In genomic region chr2:29965906-29966305, GRCm38 (mm10) we compare ENCODE assay signal across 8 mouse cellular contexts. TPM values are rescaled to one million over a fixed set of nuclear protein-coding genes. Genes with fewer than 3 reads are reported as not detected.
DNase-seq lines count a peak whose midpoint lies in the region; ATAC-seq lines count a peak whose summit lies in the region.

No protein-coding gene starts in this region.

- H3K9me3 ChIP-seq in kidney, embryonic 14.5 days (ENCODE audit: control insufficient read depth, low read length) = no peaks in the 10 kb centered on the region
- H3K9me3 ChIP-seq in liver, embryonic 11.5 days (ENCODE audit: control insufficient read depth, low read length) = no peaks in the 10 kb centered on the region
- H3K9me3 ChIP-seq in neural tube, embryonic 14.5 days (ENCODE audit: control insufficient read depth, low read length) = no peaks in the 10 kb centered on the region

- peak overlapping the region; percentile 89 for H3K27ac ChIP-seq in kidney, embryonic 14.5 days (ENCODE audit: low read depth, low read length)
- peak overlapping the region; percentile 78 for H3K27ac ChIP-seq in liver, embryonic 11.5 days (ENCODE audit: low read depth, low read length)
- H3K27ac ChIP-seq in neural tube, embryonic 14.5 days (ENCODE audit: low read depth, low read length) = peak overlapping the region; percentile 98

- peak overlapping the region; percentile 51 for H3K4me2 ChIP-seq in kidney, embryonic 14.5 days (replicated peaks; ENCODE audit: low read depth, low read length)
- H3K4me2 ChIP-seq in liver, embryonic 11.5 days = peak overlapping the region; percentile 89
- peak overlapping the region; percentile 79 for H3K4me2 ChIP-seq in neural tube, embryonic 14.5 days (ENCODE audit: low read depth, low read length)

- peak; percentile 7; the same call in 1 of the 2 replicates for ATAC-seq in kidney, embryonic 14.5 days (ENCODE audit: low FRiP score, low TSS enrichment)
- ATAC-seq in liver, embryonic 11.5 days (replicated peaks; ENCODE audit: low FRiP score) = no peak
- peak; percentile 52 for ATAC-seq in neural tube, embryonic 14.5 days (ENCODE audit: low read depth)

- peaks cover 12% of the 10 kb centered on the region; the same call in 1 of the 2 replicates for H3K36me3 ChIP-seq in kidney, embryonic 14.5 days (ENCODE audit: control insufficient read depth, insufficient read depth, low read length)
- H3K36me3 ChIP-seq in liver, embryonic 11.5 days (ENCODE audit: control insufficient read depth, insufficient read depth, low read length) = no peaks in the 10 kb centered on the region
- H3K36me3 ChIP-seq in neural tube, embryonic 14.5 days (ENCODE audit: control insufficient read depth, insufficient read depth, low read length) = peaks cover 4% of the 10 kb centered on the region; the same call in 1 of the 2 replicates

- peak overlapping the region; percentile 98 for H3K9ac ChIP-seq in kidney, embryonic 14.5 days (ENCODE audit: low read depth, low read length)
- peak overlapping the region; percentile 78 for H3K9ac ChIP-seq in liver, embryonic 11.5 days (ENCODE audit: low read depth, low read length)
- peak overlapping the region; percentile 100 for H3K9ac ChIP-seq in neural tube, embryonic 14.5 days (replicated peaks; ENCODE audit: low read depth, low read length)

- 0% methylated on average over 18 of the region's 41 CpGs for WGBS in kidney, embryonic 14.5 days
- WGBS in liver, embryonic 11.5 days = under 1% methylated on average over 39 of the region's 41 CpGs
- under 1% methylated on average over 32 of the region's 41 CpGs for WGBS in neural tube, embryonic 14.5 days

- no peaks in the 10 kb centered on the region for H3K27me3 ChIP-seq in kidney, embryonic 14.5 days (ENCODE audit: control insufficient read depth, insufficient read depth, low read length)
- H3K27me3 ChIP-seq in liver, embryonic 11.5 days (replicated peaks; ENCODE audit: control insufficient read depth, insufficient read depth, low read length) = peaks cover 37% of the 10 kb centered on the region
- no peaks in the 10 kb centered on the region for H3K27me3 ChIP-seq in neural tube, embryonic 14.5 days (ENCODE audit: control insufficient read depth, insufficient read depth, low read length)

- DNase-seq in lung, adult 18-20 months = peak; percentile 29 to 31
- no peak for DNase-seq in lung, postnatal 25 days (ENCODE audit: low spot score)
- DNase-seq in cerebellum, postnatal 14 days = peak; percentile 63 to 73
- peak; percentile 28 to 39 for DNase-seq in gastrocnemius, postnatal 4 days (ENCODE audit: low spot score in 2 of 2)
- peak; percentile 37 for DNase-seq in liver, embryonic 11.5 days (ENCODE audit: low spot score)
- DNase-seq in thymus, postnatal 14 days = peak; percentile 82

- H3K4me3 ChIP-seq in kidney, embryonic 14.5 days (ENCODE audit: low read length) = peak overlapping the region; percentile 98
- H3K4me3 ChIP-seq in liver, embryonic 11.5 days (ENCODE audit: low read depth, low read length) = peak overlapping the region; percentile 85
- H3K4me3 ChIP-seq in neural tube, embryonic 14.5 days (ENCODE audit: low read depth, low read length) = peak overlapping the region; percentile 91

- peaks cover 32% of the 10 kb centered on the region for H3K4me1 ChIP-seq in kidney, embryonic 14.5 days (ENCODE audit: control insufficient read depth, insufficient read depth, low read length)
- H3K4me1 ChIP-seq in liver, embryonic 11.5 days (replicated peaks; ENCODE audit: control insufficient read depth, insufficient read depth, low read length) = peaks cover 6% of the 10 kb centered on the region; the same call in 1 of the 2 replicates
- peaks cover 42% of the 10 kb centered on the region for H3K4me1 ChIP-seq in neural tube, embryonic 14.5 days (ENCODE audit: control insufficient read depth, insufficient read depth, low read length)

RNA-seq across cellular contexts. Expression of gene Sptan1, which starts 0.5 kb away (rescaled TPM):
- total RNA-seq in gastrocnemius, postnatal 4 days (2021) = 100 to 1,000 TPM; 217 to 218 TPM
- 121 and 136 TPM in 2 replicates for polyA plus RNA-seq in kidney, embryonic 14.5 days (2014; fragmentation: Nextera tagmentation; extraction: Ambion mirVana)
- polyA plus RNA-seq in liver, embryonic 11.5 days (2014; fragmentation: Nextera tagmentation; extraction: Ambion mirVana) = 40.4 and 50.2 TPM in 2 replicates
- 381 and 422 TPM in 2 replicates for polyA plus RNA-seq in neural tube, embryonic 14.5 days (2014; fragmentation: Nextera tagmentation; extraction: Ambion mirVana)

RNA-seq across cellular contexts. Expression of gene Gle1, which starts 30.7 kb away (rescaled TPM):
- total RNA-seq in gastrocnemius, postnatal 4 days (2021) = 10 to 100 TPM; 30.4 to 32.6 TPM
- 43.8 and 57.9 TPM in 2 replicates for polyA plus RNA-seq in kidney, embryonic 14.5 days (2014; fragmentation: Nextera tagmentation; extraction: Ambion mirVana)
- polyA plus RNA-seq in liver, embryonic 11.5 days (2014; fragmentation: Nextera tagmentation; extraction: Ambion mirVana) = 58.0 and 62.8 TPM in 2 replicates
- 66.2 and 67.4 TPM in 2 replicates for polyA plus RNA-seq in neural tube, embryonic 14.5 days (2014; fragmentation: Nextera tagmentation; extraction: Ambion mirVana)
